Mouse (Mus musculus): ENCODE results near the gene Olfr1186.
"Not testable (repeated sequence)": the region's sequence is repeated elsewhere in the genome, so short reads cannot be mapped to it uniquely, and the experiment has no call there.

The Olfr1186 gene

GRCm38 (mm10) chr2:88518251-88518650 lies at the start of gene Olfr1186:
Gene Olfr1186, plus strand, starts transcription at chr2:88518551.
- in situ Hi-C loops (cut with MboI; ENCODE audit: low pct_unique_long_range_greater_than_20kb in 1 of 2, low sequenced_read_pairs in 2 of 2, unreplicated experiment in 1 of 2), result no loop called here

DNA sequence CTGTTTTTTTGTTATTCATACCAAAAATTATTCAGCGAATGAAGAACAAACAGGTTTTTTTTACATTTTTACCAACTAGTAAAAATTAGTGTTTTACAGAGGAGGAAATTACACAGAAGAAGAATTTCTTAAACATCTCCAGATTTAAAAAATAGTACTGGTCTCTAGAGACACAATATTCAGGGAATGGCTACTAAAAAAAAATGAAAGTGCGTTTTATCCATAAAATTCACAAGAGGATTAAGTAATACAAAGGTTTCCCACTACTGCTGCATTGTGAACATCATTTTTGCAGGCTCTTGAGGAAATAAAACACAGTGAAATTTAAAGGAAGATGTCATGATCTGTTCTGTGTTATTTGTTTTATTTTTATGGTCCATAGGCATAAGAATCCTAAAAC lies 35.1 kb upstream of the Olfr1186 start, which contains the start of gene Olfr1184:
Gene Olfr1184 (plus strand): TSS at position 301 of the 400 bp plus-strand sequence.
- in situ Hi-C loops (cut with MboI; ENCODE audit: low pct_unique_long_range_greater_than_20kb in 1 of 2, low sequenced_read_pairs in 2 of 2, unreplicated experiment in 1 of 2), result no loop called here

DNA sequence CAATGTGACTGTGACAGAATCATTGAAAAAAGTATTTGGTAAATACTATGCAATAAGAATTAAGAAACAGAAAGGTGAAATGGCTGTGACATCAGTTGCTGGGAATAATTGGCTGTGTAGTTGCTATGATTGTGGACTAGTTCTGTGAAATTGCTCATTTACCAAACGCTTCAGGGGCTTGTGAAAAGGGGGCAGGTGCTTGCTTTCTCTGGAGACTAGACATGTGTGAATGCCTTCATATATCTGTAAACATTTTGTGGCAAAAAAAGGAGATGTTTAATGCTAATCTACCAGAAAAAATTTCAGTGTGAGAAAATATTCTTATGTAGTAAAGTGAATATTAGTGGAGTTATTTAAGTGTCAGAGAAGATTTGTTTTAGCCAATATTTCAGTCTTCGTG lies 25.3 kb upstream of the Olfr1186 start, which contains the start of gene Olfr1185-ps1:
Gene Olfr1185-ps1 (plus strand): TSS at position 301 of the 400 bp plus-strand sequence.
- in situ Hi-C loops (cut with MboI; ENCODE audit: low pct_unique_long_range_greater_than_20kb in 1 of 2, low sequenced_read_pairs in 2 of 2, unreplicated experiment in 1 of 2), result no loop called here

GRCm38 (mm10) chr2:88525720-88526119 lies 7.4 kb downstream of the Olfr1186 start:
- in situ Hi-C loops (cut with MboI; ENCODE audit: low pct_unique_long_range_greater_than_20kb in 1 of 2, low sequenced_read_pairs in 2 of 2, unreplicated experiment in 1 of 2), result no loop called here

DNA sequence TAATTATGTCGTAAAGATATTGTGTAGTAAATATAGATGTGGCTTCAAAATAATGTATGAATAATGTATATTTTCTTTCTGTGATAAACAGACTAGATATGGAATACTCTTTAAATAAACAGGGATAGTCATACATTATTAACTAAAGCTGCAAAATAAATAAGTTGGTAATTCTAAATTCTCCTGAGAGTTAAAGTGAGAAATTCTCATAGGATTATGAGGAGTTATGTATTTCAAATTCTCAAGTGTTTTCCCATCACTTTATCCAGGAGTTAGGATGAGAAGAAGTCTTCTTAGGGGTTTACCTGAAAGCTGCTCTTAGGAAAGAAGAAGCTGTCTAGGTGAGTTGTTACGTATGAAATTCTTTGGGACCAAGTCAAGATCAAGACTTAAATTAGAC lies 38.3 kb downstream of the Olfr1186 start, which contains the start of gene Olfr1188:
Gene Olfr1188 (plus strand): TSS at position 301 of the 400 bp plus-strand sequence.
- in situ Hi-C loops (cut with MboI; ENCODE audit: low pct_unique_long_range_greater_than_20kb in 1 of 2, low sequenced_read_pairs in 2 of 2, unreplicated experiment in 1 of 2), result no loop called here

GRCm38 (mm10) chr2:88572696-88573095 lies 54.3 kb downstream of the Olfr1186 start:
- in situ Hi-C loops (cut with MboI; ENCODE audit: low pct_unique_long_range_greater_than_20kb in 1 of 2, low sequenced_read_pairs in 2 of 2, unreplicated experiment in 1 of 2), result not testable (repeated sequence)
